Mouse (Mus musculus): ENCODE measurements around the gene Pdik1l.

Pdik1l gene

DNA sequence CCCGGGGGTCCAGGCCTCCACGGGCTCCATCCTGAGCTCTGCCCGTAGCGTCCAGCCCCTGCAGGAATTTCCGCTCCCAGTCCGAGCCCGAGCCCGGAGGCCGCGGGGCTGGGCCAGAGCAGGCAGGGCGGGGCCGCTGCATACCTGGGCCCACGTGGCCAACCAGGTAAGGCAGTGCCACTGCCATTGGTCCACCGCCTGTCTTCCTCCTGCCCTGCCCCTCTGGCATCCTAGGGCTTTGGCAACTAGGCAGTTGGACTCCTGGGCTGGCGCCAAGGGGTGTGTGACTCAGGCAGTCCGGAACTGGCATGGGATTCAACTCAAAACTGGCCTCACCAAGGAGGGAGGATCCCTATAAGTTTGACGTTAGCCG is 49.4 kb downstream of the Pdik1l start, which contains the start of gene Cnksr1:
Gene Cnksr1, minus strand, starts transcription at position 121 of the 373 bp plus-strand sequence.
- DNase-seq (ENCODE audit: low spot score in 2 of 2), result no peak

DNA sequence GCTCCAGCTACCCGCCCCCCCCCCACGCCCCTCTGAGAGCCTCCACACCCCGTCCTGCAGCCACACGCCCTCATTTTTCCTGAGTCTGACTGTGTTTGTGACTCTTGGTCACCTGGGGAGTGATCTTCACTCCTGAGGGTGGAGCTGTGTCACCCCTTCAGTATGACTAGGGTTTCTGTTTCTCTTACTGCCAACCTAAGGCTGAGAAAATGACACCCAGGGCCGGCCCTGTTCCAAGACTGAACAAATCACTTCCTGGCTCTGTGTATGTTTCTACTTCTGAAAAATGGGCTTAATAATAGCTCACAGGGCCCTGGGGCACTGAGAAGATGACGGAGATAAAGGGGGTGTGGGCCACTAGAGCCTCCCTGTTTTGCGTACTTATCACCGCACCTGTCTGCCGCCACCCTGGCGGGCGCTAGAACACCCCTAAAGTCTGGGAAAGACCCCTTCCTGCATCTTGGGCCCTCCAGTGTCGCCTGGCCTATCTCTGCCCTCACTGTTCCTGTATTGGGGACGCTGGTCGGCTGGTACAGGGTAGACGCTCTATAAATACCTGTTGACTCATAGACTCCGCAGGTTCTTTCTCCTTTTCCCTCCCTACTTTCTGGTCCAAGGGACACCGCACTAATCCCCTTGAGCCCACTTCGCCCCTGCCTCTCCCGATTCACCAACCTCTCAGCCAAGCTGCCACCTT is 50.0 kb downstream of the Pdik1l start:
- DNase-seq (ENCODE audit: low spot score in 2 of 2), result no peak

GRCm38 (mm10) chr4:134234876-134235275 is 52.8 kb downstream of the Pdik1l start:
- DNase-seq (ENCODE audit: low spot score in 2 of 2), result no peak

DNA sequence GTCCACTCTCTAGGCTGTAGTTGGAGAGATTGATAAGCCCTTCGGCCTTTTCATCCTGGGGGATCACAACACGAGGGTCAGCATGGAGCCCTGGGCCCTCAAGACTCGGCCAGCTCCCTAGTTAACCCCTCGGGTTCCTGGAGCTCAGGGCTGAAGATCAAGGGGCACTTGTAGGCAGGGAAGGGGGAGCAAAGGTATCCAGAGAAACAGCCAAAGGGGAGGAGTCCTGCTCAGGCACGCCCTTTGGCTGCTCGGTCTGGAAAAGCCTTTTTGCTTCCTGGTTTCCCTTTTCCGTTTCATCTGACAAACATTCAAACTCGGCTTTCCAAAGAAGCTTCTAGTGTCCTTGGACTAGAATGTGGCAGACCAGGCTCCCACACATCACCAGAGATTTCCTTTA is 57.3 kb downstream of the Pdik1l start:
- no peak for DNase-seq (ENCODE audit: low spot score in 2 of 2)

DNA sequence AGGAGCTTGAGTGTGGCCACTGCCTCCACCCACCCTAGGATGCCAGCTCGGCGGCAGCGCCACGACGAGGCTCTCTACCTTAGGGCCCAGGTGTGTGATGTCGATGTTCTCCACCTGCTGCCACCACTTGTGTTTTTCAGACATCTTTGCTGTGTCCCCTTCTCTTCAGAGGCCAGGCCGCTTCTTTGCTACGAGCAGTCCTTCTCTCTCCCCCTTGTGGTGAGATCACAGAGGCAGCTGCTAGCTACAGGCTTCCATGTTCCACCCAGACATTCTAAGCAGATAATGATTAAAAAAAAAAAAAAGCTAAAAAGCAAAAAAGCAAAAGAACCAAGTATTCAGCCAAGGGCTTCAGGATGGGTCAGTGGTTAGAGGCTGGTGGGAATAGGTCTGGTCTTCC is 60.5 kb downstream of the Pdik1l start, which contains the start of gene Catsper4:
Gene Catsper4, minus strand, starts transcription at position 190 of the 400 bp plus-strand sequence.
- DNase-seq (ENCODE audit: low spot score in 2 of 2), result no peak

All from right cerebral cortex, adult 2 months (tissue).